Mouse (Mus musculus) lung, embryonic 15.5 days (tissue): ENCODE measurements at regions not wholly inside any gene's neighbourhood (a gene's known extent, or its start where the extent isn't known, plus 50 kb on each side); places are given as distances from the start of the nearest gene placed in this dataset.
A peak's percentile ranks its signal among the peaks of the same experiment; 100 is the strongest.

Experiments
- ATAC-seq: fragments of 200-750 bp; cut with Nextera tagmentation; 2 replicates; pipeline ENCODE4 v1.8.0; 2017; ENCODE audit warnings: moderate number of reproducible peaks, borderline replicate concordance; ENCODE audit not compliant: low FRiP score, low TSS enrichment; ENCODE audit errors: extremely low read depth
- H3K27ac ChIP-seq: fragments of 300-500 bp; sonication (generic); 2 replicates; pipeline ENCODE4 v1.5.1; 2015; ENCODE audit warnings: moderate library complexity, mild to moderate bottlenecking, inconsistent platforms
- H3K27me3 ChIP-seq: fragments of 300-500 bp; sonication (generic); 2 replicates; pipeline ENCODE4 v1.6.1; 2015; ENCODE audit warnings: inconsistent platforms
- H3K36me3 ChIP-seq: fragments of 300-500 bp; sonication (generic); 2 replicates; pipeline ENCODE4 v1.6.1; 2015; ENCODE audit warnings: inconsistent platforms
- H3K4me1 ChIP-seq: fragments of 300-500 bp; sonication (generic); 2 replicates; pipeline ENCODE4 v1.6.1; 2015; ENCODE audit warnings: inconsistent platforms
- H3K4me2 ChIP-seq: fragments of 300-500 bp; sonication (generic); 2 replicates; pipeline ENCODE4 v1.6.1; 2015; ENCODE audit warnings: inconsistent platforms, mild to moderate bottlenecking, moderate library complexity
- H3K4me3 ChIP-seq: fragments of 300-500 bp; sonication (generic); 2 replicates; pipeline ENCODE4 v1.5.1; 2015; ENCODE audit warnings: mild to moderate bottlenecking, inconsistent platforms
- H3K9ac ChIP-seq: fragments of 300-500 bp; sonication (generic); 2 replicates; pipeline ENCODE4 v1.6.1; 2015; ENCODE audit warnings: inconsistent platforms
- H3K9me3 ChIP-seq: fragments of 300-500 bp; sonication (generic); 2 replicates; pipeline ENCODE4 v1.6.1; 2016; ENCODE audit warnings: inconsistent platforms
- WGBS: fragments of 180-500 bp; shearing (Covaris S2); methylation state at CpG from one replicate; pipeline ENCODE4 v1.1.7; 2015; 5-methylcytosine and 5-hydroxymethylcytosine counted together

DNA sequence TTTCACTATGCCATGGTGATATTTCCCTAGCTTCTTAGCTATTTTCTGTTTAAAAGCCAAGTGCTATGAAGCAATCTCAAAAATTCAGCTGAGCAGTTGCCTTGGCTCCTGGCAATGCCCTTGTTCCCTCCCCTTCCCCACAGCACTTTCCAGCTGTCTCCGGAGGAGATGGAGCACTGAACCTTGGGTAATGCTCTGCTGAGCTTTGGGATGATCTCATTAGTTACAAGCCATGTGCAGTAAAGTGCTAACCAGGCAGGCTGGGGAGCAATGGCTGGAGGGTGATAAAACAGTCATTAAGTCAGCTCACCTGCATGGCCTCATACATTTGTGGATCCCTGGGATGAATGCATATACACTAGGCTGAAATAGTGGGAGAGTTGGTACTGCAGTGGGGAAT lies 659.4 kb downstream of the Rab28 start:
- no peak overlapping the region for H3K9ac ChIP-seq
- WGBS: 17% methylated on average over 1 of the region's 1 CpGs
- H3K27ac ChIP-seq: no peak overlapping the region
- H3K27me3 ChIP-seq: no peaks in the 10 kb centered on the region
- H3K9me3 ChIP-seq: no peaks in the 10 kb centered on the region
- no peak for ATAC-seq
- no peaks in the 10 kb centered on the region for H3K4me1 ChIP-seq
- no peaks in the 10 kb centered on the region for H3K36me3 ChIP-seq
- H3K4me3 ChIP-seq: no peak overlapping the region
- H3K4me2 ChIP-seq: no peak overlapping the region

DNA sequence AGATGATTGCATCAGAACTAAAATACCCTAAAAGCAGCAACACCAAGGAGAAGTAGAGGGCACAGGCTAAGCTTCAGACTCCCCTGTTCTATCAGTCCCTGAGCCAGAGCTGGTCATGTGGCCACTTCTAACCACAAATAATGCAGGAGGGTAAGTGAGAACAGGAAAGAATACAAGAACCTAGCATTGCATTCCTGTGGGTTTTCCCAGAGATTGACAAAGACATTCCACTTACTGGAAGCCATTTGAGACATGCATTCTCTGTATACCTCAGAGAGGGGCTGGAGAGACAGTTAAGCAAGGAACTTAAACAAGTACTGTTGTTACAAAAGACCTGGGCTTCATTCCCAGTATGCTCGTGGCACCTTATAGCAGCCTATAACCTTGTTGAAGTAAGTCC lies 662.7 kb downstream of the Rab28 start:
- 54% methylated on average over 1 of the region's 1 CpGs for WGBS
- ATAC-seq: no peak

DNA sequence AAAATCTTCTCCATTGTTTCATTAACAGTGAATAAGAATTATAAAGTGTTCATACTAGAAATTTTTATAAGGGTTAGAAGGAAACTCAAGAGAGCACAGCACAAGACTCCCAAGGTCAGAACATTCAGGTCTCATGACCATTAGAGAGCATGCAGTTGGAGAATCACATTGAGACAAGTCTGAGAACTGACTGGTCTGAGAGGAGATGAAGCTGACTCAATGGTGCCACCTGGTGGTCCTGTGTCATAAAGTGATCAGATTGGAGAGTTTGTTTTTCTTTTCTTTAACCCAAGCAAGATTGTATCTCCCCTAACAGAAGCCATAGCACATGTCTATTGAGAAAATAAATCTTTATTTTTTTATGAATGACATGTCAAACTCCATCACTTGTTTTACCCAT lies 663.5 kb downstream of the Rab28 start:
- Histone ChIP-seq H3K27ac (no peak overlapping the region), H3K9me3 (no peaks in the 10 kb centered on the region), H3K4me1 (no peaks in the 10 kb centered on the region), H3K4me2 (no peak overlapping the region), H3K27me3 (no peaks in the 10 kb centered on the region), H3K36me3 (no peaks in the 10 kb centered on the region), H3K4me3 (no peak overlapping the region), H3K9ac (no peak overlapping the region)
- ATAC-seq: 0 out of 2 replicates have a peak, but pooled peaks have one; percentile 39

More for the DNA sequence above, 662.7 kb downstream of the Rab28 start:
- no peaks in the 10 kb centered on the region for H3K4me1 ChIP-seq
- H3K4me2 ChIP-seq: no peak overlapping the region
- H3K4me3 ChIP-seq: no peak overlapping the region
- H3K9me3 ChIP-seq: no peaks in the 10 kb centered on the region
- no peak overlapping the region for H3K9ac ChIP-seq
- no peaks in the 10 kb centered on the region for H3K27me3 ChIP-seq
- no peak overlapping the region for H3K27ac ChIP-seq
- no peaks in the 10 kb centered on the region for H3K36me3 ChIP-seq

DNA sequence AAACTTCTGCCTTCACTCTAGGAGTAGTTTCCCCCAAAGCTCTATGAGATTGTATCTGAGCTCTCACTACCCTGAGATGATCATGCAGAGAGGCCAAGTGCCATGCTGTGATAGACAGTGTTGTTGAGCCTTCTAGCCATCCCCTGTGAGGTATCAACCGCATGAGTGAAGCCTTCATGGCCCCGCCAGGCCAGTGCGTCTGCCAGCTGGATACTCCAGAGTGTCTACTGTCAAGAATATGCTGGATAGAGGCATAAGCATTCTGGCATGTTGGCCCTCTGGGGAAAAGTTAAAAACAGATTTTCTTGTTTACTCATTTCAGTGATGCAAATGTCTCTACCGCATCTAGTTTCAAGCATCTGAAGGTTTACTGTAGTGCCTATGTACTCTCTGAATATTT lies 669.2 kb downstream of the Rab28 start:
- H3K4me2 ChIP-seq: no peak overlapping the region
- no peak for ATAC-seq
- 87% methylated on average over 4 of the region's 4 CpGs for WGBS

DNA sequence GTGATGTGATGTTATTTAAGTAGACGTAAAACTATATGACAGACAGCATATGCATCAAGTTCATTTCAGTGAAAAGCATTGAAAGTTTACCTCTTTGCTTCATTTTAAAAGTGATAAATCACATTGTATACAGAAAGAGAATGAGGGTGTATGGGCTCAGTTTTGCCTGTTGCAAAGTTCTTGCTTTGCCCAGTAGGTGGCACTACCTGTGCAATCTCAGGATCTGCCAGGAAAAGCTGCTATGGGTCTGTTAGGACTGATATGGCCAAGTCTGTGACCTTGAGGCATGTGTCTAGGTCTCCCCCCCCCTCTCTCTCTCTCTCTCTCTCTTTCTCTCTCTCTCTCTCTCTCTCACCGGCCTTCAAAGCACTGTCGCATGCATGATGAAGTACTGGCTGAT lies 701.3 kb downstream of the Rab28 start:
- Histone ChIP-seq H3K9me3 (no peaks in the 10 kb centered on the region), H3K27me3 (no peaks in the 10 kb centered on the region), H3K4me2 (no peak overlapping the region), H3K4me1 (no peaks in the 10 kb centered on the region), H3K36me3 (no peaks in the 10 kb centered on the region), H3K4me3 (no peak overlapping the region), H3K27ac (no peak overlapping the region), H3K9ac (no peak overlapping the region)
- no peak for ATAC-seq
- WGBS: 63% methylated on average over 3 of the region's 3 CpGs

More for the DNA sequence above, 669.2 kb downstream of the Rab28 start:
- H3K27ac ChIP-seq: no peak overlapping the region
- H3K9ac ChIP-seq: no peak overlapping the region
- H3K4me1 ChIP-seq: no peaks in the 10 kb centered on the region
- no peak overlapping the region for H3K4me3 ChIP-seq
- no peaks in the 10 kb centered on the region for H3K27me3 ChIP-seq
- H3K9me3 ChIP-seq: no peaks in the 10 kb centered on the region
- H3K36me3 ChIP-seq: no peaks in the 10 kb centered on the region

DNA sequence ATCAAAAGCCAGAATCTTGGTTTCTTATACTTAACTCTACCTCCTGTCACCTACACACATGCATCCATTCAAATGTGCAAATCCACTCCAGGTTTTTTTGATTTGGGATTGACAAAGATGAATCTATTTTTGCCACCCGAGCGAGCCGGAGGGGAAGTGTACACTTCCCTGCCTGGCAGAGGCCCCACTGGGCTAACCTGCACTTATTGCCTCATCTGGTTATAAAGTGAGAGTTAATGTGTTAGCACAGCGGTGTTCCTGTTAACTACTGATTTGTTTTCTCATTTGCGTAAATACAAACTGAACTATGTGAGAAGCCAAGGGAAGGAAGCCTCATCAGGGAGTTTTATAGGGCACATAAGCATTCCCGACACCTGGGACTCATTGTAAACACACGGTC lies 721.4 kb downstream of the Rab28 start:
- no peak for ATAC-seq
- 60% methylated on average over 7 of the region's 7 CpGs for WGBS
- H3K27ac ChIP-seq: no peak overlapping the region
- no peaks in the 10 kb centered on the region for H3K27me3 ChIP-seq
- no peaks in the 10 kb centered on the region for H3K4me1 ChIP-seq
- H3K9me3 ChIP-seq: no peaks in the 10 kb centered on the region
- no peaks in the 10 kb centered on the region for H3K36me3 ChIP-seq
- H3K9ac ChIP-seq: no peak overlapping the region
- H3K4me3 ChIP-seq: no peak overlapping the region
- H3K4me2 ChIP-seq: no peak overlapping the region

DNA sequence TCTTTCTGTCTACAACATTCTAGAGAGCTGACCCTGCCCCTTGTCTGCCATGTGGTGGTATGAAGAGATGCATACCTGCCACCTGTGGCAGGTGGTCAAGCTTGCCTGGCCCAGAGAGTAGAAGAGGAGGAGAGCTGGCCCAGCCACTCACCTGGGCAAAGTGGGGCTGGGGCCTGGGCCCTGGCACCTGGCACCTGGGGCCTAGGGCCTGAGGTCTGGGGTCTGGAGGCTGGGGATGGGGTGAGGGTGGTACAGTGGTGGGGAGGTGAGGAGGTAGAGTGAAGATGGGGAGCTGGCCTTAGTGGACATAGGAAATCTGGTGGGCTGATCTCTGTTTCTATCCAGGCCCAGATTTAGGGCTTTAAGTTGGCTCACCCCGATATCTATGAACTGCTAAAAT lies 733.1 kb downstream of the Rab28 start:
- no peak for ATAC-seq
- WGBS: 83% methylated on average over 1 of the region's 1 CpGs

DNA sequence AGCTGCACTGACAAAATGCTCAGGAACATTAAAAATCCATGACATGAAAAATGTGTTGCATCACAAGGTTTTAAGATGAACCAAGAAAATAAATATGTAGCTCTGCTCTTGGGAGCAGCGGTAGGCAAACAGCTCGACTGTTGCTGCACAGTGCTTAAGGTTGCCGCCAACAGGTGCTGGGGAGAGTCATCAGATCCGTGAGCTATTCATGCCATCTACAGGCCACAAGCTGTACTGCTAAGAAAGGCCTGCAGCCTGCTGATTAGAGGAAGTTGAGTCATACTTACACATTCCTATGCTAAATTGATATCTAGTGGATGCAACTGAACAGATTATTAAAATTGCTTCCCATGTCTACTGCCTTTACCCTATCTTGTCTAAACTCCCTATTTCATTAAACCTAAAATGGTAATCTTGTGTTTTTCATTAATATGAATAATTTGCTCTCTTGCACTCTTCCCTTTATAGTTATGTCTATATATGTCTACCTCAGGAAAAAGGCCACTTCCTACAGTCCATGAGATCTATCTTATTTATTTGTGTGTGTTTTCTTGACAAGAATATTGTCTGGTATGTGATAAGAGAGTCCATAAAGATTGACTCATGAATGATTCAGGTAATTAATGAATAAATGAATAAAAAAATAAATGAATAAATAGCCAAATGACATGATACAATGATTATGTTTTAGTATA lies 754.9 kb downstream of the Rab28 start:
- Histone ChIP-seq H3K27me3 (no peaks in the 10 kb centered on the region), H3K9ac (no peak overlapping the region), H3K4me1 (no peaks in the 10 kb centered on the region), H3K4me3 (no peak overlapping the region), H3K36me3 (no peaks in the 10 kb centered on the region), H3K27ac (no peak overlapping the region), H3K9me3 (no peaks in the 10 kb centered on the region), H3K4me2 (no peak overlapping the region)
- ATAC-seq: no peak
- 4% methylated on average over 4 of the region's 4 CpGs for WGBS

More for the DNA sequence above, 733.1 kb downstream of the Rab28 start:
- Histone ChIP-seq H3K36me3 (no peaks in the 10 kb centered on the region), H3K4me2 (no peak overlapping the region), H3K9ac (no peak overlapping the region), H3K9me3 (no peaks in the 10 kb centered on the region), H3K27ac (no peak overlapping the region), H3K4me1 (no peaks in the 10 kb centered on the region), H3K4me3 (no peak overlapping the region), H3K27me3 (no peaks in the 10 kb centered on the region)

DNA sequence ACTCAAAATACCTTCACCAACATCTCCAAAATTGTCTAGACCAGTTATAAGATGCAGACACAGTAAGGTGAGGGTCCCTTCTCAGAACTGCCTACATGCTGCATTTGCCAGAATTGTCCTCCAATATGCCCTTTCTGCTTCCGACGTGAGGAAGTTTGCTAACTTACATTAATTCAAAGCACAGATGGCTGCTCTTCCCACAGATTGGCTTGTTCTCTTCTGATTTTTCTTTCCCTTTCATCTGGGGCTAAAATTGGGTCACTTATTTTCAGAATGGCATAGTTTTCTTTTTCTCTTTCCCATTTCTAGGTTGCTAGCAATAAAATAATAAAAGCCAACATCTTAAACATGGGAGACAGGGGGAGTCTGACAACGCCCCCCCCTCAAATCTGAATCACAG lies 778.8 kb downstream of the Rab28 start:
- Histone ChIP-seq H3K9me3 (no peaks in the 10 kb centered on the region), H3K9ac (no peak overlapping the region), H3K4me3 (no peak overlapping the region), H3K4me1 (no peaks in the 10 kb centered on the region), H3K4me2 (no peak overlapping the region), H3K27me3 (no peaks in the 10 kb centered on the region), H3K27ac (no peak overlapping the region), H3K36me3 (no peaks in the 10 kb centered on the region)
- WGBS: 64% methylated on average over 3 of the region's 3 CpGs
- no peak for ATAC-seq

DNA sequence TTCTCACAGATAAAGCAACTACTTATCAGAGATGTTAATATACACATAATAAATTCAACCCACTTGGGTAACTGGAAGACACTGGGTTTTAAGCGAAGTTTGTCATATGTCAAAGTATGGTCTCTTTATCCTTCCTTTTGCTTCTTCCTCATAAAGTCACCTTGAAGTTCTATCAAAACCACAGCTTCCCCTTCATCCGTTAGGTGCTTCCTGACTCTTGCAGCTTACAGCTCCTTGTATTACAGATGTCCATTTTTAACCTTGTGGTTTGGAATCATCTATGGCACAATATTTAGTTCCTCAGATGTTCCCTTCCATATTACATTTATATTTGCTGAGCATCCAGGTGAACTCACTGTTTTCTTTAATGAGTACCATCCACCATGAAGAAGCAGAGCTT lies 787.0 kb downstream of the Rab28 start:
- no peak for ATAC-seq
- no peaks in the 10 kb centered on the region for H3K27me3 ChIP-seq
- no peaks in the 10 kb centered on the region for H3K4me1 ChIP-seq
- no peak overlapping the region for H3K9ac ChIP-seq
- no peak overlapping the region for H3K4me3 ChIP-seq
- 75% methylated on average over 2 of the region's 2 CpGs for WGBS
- H3K9me3 ChIP-seq: no peaks in the 10 kb centered on the region
- no peak overlapping the region for H3K27ac ChIP-seq
- H3K4me2 ChIP-seq: no peak overlapping the region
- H3K36me3 ChIP-seq: no peaks in the 10 kb centered on the region

DNA sequence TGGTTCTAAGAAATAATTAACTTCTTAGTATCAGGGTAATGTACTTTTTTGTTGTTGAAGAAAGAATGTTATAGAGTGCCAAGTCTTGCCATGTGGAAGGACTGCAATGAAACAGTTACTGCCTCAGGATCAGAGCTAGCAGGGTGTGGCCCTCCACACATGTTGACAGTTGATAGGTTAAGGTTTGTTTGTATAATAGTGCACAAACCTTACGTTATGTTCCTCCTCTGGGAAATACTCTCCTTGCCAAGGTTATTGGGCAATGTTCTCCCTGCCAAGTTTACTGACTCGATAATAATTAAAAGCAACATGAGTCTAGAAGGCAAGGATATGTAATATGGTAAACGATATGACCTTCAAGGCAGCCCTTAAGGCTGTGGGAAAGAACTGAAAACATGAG lies 799.2 kb downstream of the Rab28 start:
- Histone ChIP-seq H3K36me3 (no peaks in the 10 kb centered on the region), H3K4me2 (no peak overlapping the region), H3K4me1 (no peaks in the 10 kb centered on the region), H3K4me3 (no peak overlapping the region), H3K27ac (no peak overlapping the region), H3K9ac (no peak overlapping the region), H3K27me3 (no peaks in the 10 kb centered on the region), H3K9me3 (no peaks in the 10 kb centered on the region)
- 61% methylated on average over 3 of the region's 3 CpGs for WGBS
- ATAC-seq: no peak

DNA sequence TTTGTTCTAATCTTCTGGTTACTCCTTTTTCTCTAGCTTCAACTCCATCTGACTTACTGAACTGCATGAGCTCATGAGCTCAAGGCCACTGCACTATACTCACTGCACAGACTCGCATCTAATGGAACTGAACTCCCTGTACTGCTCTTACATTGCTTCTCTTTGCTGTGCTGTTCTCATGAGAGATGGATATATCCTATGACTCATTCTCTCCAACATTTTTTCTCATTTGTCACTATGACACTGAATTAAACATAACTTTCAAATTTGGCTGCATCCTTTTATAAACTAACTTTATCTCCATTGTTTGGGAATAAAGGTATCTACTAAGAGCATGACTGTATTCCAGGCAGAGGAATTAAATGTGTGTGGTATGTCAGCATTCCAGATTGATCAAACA lies 806.2 kb downstream of the Rab28 start:
- H3K9me3 ChIP-seq: no peaks in the 10 kb centered on the region

DNA sequence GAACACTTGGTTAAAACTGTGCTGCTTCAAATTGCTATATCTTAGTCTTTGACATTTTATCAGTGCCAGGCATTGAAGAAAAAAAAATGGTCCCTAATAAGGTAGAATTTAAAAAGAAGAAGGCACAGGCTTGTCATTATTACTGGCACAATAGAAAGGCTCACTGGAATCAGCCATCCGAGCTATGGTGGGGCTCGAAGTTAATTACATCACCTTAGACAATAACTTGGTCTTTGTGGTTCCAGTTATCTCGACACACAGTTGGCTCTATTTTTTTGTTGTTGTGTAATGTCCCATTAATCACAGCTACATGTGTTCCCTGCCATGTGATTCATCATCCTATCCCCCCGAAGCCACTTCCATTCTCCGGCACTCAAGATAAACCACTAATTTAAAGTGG lies 825.1 kb downstream of the Rab28 start:
- no peak overlapping the region for H3K9ac ChIP-seq
- no peak overlapping the region for H3K4me3 ChIP-seq
- ATAC-seq: no peak
- H3K27ac ChIP-seq: no peak overlapping the region
- H3K27me3 ChIP-seq: no peaks in the 10 kb centered on the region
- WGBS: 52% methylated on average over 5 of the region's 5 CpGs
- H3K4me1 ChIP-seq: no peaks in the 10 kb centered on the region
- H3K4me2 ChIP-seq: no peak overlapping the region
- H3K9me3 ChIP-seq: no peaks in the 10 kb centered on the region
- H3K36me3 ChIP-seq: no peaks in the 10 kb centered on the region

More for the DNA sequence above, 806.2 kb downstream of the Rab28 start:
- WGBS: 67% methylated on average over 1 of the region's 1 CpGs
- no peaks in the 10 kb centered on the region for H3K36me3 ChIP-seq
- H3K4me3 ChIP-seq: no peak overlapping the region
- no peak for ATAC-seq
- no peak overlapping the region for H3K4me2 ChIP-seq
- H3K9ac ChIP-seq: no peak overlapping the region
- H3K27ac ChIP-seq: no peak overlapping the region
- H3K27me3 ChIP-seq: no peaks in the 10 kb centered on the region
- no peaks in the 10 kb centered on the region for H3K4me1 ChIP-seq
